Mouse (Mus musculus): ENCODE measurements around the gene Poldip2.

The Poldip2 gene

DNA sequence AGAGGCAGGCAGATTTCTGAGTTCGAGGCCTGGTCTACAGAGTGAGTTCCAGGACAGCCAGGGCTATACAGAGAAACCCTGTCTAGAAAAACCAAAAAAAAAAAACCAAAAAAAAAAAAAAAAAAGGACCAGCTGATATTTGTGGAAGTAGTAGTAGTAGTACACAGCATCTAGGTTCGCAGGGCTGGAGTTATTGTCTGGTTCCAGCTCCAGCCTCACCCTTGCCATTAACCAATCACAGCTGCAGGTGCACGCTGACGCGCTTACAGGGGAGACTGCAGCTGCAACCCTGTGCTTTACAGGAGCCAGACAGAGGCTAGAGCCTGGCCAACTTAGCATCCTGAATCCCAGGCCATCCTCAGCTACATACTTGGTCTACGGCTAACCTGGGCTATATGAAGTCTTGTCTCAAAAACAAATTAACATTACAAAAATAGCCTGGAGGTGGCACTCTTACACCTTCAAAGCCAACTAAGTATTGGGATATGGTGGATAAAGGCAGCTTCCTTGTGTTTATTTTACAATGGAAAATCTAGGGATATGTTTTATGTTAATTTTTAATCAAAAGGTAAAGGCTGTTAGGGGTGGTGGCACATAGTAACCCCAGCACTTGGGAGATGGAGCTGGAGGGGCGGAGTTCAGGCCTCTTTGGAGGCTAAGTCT, 32.6 kb downstream of the Poldip2 start:
- no peak for DNase-seq (ENCODE audit: low spot score)

DNA sequence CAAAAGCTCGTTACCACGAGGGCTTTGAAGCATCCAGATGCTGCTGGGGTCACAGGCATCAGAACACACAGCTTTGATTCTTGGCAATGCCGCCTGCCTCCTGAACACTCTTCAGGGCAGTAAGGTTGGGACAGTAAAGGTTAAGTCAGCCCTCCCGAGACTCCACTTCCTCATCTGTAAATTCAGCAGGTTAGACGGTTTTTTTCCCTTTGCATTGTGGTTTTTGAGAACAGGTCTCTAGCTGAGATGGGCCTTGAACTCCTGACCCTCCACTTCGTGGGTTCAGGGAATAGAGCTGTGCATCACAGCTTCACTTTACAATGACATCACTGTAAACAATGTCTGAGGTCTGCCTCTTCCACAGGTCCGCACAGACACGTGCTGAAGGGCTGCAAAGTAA, 33.2 kb downstream of the Poldip2 start:
- DNase-seq (ENCODE audit: low spot score), result no peak

DNA sequence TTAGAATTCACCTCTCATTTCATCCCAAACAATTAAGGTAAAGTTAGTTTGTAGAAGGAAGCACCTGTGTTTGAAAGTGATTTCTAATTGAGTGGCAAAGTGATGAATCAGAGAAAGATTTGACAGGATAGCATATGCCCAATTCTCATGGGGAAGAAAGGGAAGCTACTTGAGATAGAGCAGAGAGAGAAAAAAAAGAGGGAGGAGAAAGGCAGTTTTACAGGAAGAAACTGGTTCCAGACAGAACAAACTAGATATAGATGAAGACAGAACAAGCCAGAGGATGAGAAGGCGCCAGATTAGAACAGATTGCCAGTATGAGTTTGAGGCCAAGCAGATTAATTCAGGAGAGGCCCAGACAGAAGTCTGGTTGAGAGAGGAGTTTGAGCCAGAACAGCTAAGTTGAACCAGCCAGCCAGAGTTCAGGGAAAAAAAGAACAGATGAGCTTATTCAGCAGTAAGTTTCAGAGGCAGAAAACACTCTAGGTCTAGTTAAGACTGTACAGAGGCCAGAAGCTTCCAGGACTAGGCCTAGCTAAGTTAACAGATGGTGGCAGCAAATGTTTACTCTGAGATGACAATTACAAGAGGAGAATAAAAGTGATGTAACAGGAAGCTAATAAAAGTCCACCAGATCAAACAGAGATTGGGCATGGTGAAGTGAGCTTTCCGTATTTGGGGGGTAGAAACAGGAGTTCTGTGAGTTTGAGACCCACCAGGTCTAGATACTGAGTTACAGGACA, 35.9 kb downstream of the Poldip2 start:
- no peak for DNase-seq (ENCODE audit: low spot score)

DNA sequence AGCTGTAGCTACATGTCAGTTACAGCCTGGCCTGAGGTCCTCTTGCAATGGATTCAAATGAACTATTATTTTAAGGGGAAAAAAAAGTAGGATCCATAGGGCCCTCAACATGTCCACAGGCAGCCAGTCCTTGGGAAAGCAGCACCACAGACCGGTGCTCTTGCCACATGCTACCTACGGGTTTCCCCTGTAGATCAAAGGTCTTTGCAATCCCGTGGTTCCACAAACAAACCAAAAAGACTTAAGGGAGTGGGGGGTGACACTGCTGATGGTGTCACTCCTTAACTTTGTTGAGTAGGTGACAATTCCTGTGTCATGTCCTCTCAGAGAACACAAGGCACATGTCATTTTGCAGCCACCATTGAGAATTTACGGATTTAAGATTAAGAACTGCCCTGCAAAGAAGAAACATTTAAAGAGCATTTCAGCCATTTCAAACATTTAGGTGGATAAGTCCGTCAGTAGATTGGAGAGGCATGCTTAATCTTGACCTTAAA, 37.5 kb downstream of the Poldip2 start:
- DNase-seq (ENCODE audit: low spot score), result no peak

DNA sequence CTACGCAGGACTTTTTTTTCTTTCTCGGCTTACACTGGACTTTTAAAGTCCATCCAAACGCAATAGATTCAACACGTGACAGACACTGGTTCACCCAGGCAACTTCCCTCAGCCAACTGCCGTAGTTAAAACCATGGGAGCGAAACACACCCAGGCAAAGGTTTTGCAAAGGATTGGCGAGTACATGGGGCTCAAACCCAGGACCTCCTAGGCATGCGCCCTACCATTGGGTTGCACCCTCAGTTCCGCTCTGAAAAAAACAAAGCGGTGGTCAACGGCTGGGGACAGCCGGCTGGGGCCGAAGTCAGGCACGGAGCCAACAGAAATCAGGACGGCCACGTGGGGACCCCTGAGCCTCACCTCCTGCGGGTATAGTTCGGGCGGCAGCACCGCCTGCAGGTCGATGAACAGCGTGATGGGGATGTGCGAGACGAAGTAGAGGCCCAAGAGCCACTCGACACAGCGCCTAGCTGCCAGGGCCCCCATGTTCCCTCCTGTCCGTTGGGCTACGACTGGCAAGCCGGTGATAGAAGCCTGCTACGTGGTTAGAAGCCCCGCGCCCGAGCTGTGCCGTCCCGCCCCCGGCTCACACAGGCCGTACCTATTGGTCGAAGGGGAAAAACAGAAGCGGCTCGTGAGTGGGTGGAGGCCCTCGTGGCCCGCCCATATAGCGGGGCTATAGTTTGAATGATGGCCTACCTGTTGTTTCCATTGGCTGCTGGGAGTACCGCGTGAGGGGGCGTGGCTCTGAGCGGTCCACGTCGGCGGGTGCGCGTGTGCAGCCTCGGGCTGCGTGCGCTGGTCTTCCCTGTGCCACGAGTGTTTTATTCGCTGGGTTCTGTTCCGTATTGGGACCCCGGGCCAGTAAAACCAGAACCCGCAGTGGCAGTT, 38.4 kb downstream of the Poldip2 start, which contains the start of gene Tmem97:
Gene Tmem97 (minus strand): TSS at position 610 of the 891 bp plus-strand sequence.
- DNase-seq (ENCODE audit: low spot score), result peak; percentile 88

DNA sequence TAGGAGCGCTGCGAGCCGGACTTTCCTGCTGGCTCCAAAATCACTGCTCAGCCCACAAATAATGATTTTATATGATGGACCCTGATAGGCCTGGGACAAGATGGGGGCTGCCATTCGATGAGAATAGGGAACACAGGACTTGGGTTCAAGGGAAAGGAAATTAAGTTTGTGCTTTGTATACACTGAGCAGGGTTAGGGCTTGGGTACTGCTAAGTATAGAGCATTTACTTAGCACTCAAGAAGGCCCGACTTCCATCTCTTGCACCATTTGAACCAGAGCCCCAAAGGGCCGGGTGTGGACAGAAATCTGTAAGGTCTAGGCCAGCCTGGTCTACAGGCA, 39.0 kb downstream of the Poldip2 start:
- no peak for DNase-seq (ENCODE audit: low spot score)

DNA sequence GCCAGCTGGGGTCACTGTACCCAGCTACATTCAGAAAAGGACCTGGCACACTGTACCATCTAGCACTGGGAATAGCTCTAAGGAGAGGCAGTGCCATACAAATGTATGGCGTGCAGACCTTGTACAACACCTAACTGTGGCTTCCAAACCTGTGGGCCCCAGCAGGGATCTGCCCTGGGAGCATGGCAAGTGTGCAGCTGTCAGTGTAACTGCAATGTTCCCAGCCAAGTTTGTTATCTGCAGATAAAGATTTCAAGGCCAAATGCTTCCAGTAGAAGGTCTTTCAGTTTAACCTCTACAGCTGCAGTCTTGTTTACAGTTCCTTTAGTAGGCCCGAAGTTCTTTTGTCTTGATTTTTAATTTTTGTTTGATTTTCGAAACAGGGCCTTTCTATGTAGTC, 43.6 kb downstream of the Poldip2 start:
- no peak for DNase-seq (ENCODE audit: low spot score)

DNA sequence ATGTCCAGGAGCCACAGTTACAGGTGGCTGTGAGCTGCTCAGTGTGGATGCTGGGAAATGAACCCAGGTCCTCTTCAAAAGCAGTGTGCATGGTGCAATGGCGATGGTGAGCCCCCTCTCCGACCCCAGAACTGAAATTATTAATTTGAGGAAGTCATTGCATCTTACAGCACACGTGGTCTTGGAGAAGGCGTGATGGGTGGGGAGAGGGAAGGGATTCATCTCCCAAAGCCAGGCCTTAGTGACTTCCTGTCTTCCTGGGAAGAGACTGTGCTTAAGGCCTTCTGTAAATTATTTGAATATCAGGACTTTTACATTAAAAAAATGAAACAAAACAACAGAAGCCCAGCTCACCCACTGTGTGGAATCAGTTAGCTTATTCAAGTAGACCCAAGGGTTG, 44.1 kb downstream of the Poldip2 start:
- no peak for DNase-seq (ENCODE audit: low spot score)

DNA sequence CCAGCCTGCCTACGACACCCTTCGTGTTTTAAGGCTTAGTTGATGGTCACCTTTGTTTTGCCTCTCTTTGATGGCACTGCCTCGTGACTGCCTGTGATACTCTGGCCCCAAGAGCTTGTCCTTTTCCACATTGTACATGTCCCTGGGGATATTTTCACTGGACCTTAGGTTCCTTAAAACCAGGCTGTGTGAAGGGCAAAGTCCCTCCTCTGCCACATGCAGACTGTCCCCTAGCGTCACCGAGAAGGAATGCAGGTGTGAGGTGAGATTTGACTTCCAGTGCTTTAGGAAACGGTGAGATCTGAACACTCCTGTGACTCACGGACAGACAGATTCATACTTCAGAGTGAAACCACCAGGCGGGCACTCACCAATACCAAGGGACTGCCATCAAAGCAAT, 45.2 kb downstream of the Poldip2 start:
- no peak for DNase-seq (ENCODE audit: low spot score)

DNA sequence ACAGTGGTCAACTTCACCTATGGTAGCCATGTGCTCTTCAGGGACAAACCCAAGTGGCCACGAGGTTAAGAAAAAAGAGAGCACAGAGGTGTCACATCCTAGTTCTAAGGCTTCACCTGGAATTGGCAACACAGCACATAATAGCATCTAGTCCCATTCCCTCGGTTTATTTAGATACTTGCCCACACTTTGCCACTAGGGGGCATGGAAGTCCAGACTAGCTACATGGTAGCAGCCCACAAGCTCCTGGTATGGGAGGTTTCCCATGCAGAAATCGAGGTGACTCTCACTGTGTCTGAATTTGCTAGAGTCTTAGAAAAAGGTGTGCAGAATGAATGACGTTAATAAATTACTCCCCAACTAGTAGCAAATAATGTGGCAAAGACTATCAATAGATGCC, 48.5 kb downstream of the Poldip2 start:
- peak; percentile 76 for DNase-seq (ENCODE audit: low spot score)

DNA sequence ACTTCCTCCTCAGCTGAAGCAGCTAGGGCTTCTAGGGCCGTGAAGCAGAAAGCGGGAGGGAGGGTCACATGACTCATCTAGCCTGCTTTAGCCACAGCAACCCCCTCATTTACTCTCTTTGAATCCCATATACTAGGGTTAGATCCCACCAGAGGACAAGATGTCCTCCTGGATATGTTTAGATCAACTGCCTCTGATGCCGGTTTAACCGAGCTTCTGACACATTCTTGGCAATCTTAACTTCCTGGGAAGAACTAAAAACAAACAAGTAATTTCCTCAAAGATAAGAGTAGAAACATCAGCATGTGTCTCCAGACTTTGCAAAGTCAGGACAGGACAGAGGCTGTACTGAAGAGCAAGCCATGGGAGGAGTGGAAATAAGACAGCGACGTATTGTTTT, 54.8 kb downstream of the Poldip2 start:
- DNase-seq (ENCODE audit: low spot score), result no peak

DNA sequence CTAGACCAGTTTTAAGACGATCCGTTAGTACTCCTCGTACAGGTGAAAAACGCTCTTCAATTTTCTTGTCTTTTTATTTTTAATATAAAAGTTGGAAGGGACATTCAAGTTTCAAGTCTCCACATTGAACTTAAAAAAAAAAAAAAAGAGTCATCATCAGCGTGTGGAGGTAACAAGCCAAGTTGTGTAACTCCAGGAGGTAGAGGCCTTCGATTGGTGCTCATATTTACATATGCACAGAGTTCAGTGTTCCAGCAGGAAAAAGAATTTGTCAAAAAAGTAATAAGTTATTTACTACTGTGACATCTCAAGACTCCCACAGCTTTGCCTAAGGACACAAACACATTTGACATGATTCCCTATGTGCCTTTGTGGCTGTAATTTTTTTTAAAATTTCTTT, 55.6 kb downstream of the Poldip2 start:
- no peak for DNase-seq (ENCODE audit: low spot score)

DNA sequence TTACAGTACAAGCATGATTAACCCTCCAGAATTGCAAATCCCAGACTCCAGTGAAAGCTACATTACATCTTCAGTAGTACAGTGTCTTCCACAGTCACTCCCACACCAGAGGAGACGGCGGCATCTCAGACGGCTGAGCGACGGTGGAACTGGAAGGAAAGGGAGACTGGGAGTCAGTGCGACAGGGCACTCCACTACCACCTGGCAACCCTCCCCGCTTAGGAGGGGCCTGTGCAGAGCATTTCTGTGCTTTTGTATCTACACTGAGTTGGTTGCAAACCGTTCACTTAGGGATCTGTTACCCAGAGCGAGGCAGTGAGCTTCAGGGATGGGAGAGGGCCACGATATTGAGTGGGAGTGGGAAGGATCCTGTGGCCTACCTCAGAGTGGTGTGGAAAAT, 56.8 kb downstream of the Poldip2 start:
- DNase-seq (ENCODE audit: low spot score), result no peak

DNA sequence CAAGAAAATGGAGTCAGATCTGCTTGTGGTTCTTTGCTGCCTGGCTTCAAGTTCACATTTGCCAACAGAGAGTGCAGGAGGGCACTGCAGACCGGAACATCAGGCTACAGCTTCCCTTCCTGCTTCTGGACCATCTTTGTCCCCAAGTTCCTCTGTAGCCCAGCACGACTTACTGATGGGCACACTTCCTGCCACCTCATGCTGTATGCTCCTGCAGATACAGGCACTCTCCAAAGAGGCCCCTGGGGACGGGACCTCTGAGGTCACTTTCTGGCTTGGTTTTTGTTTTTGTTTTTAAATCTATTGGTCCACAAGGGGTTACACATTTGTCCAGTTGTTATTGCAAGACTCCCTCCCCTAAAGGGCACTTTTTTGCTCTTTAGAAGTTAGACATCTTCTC, 57.8 kb downstream of the Poldip2 start:
- no peak for DNase-seq (ENCODE audit: low spot score)

DNA sequence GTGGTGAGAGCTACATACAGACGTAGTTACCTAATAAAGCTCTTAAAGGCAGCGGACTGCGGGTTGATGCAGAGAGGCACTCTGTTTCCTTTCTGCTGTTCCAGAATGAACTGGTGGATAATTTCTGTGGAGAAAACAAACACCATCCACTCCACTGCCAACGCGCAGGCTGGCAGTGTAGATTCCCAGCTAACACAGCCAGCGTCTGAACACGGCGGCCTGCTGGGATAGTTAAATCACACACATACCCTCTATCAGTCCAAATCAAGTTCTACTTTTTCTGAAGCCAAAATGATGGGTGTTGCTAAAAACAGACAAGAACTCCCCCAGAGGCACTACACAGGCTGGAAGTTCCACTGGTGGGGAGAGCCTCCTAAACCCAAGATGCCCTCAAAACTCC, 59.4 kb downstream of the Poldip2 start:
- DNase-seq (ENCODE audit: low spot score), result peak; percentile 35

DNA sequence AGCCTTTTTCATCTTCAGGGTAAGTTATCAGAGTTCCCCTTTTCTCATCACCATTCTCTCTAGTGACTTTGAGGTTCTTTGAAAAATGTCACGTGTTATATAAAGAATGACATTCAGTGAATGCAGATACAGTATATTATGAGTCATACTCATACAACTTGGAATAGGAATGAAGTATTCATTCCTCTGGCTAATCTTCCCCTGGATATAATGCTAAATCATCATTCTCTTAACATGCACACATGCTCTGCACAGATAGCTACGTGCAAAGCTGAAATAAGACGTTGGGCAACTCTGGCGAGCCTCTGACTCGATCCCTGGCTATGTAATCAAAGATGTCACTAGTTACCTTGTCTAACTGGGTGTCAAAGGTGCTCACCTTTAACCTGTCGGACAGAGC, 59.9 kb downstream of the Poldip2 start:
- DNase-seq (ENCODE audit: low spot score), result no peak

All from layer of hippocampus, adult 9-10 months (tissue).